Mouse (Mus musculus): ENCODE data around the gene Limk1.

The Limk1 gene

DNA sequence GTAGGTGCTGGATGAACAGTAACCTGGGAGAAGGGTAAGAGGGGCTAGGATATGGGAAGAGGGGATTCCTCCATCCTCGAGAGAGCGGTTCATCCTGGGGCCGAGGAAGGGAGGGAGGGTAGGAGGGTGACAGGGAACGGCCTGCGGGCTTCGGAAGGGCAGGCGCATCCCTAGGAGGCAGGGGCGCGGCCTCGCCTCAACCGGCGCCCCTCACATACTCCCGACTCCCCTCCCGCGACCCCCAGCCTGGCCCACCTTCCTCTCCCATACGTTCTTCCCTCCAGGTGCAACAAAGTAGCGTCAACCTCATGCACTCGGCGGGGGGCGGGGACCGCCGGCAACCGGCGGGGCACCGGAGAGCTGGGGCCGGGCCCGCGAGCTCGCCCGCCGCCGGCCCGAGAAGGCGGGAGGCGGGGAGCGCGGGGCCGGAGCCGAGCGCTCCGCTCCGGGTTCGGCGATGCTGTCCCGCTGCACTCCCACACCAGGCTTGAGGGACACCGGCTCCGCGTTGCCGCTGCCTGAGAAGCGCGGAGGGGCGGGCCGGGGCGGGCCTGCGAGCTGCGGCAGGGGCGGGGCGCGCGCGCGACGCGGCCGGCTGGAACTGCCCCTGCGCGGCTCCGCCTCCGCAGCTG is at the start of gene Limk1:
Gene Limk1 (minus strand): TSS at position 513 of the 632 bp plus-strand sequence.
- no peak for DNase-seq (ENCODE audit: low read depth, low spot score)

- no peak for DNase-seq (ENCODE audit: low read depth, low spot score)
Observed at GRCm38 (mm10) chr5:134734920-134735319, 46.5 kb upstream of the Limk1 start.

DNA sequence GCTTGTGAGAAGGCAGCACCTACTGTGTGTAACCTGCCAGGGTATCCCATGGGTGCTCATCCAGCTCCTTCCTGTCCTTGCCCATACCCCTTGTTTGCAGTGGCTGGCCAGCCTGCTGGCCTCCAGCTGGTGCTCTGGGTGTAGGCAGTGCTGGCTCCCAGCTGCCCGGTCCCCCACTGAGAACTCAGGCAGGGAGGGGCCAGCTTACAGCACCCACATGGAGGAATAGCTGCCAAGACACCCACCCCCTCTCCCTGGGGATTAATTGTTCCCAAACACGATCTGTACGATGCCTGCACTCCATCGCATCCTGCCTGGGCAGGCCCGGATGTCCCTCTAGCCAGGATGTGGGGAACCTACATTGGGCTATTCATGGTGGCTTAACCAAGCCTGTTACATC is 45.7 kb upstream of the Limk1 start:
- DNase-seq (ENCODE audit: low read depth, low spot score), result no peak

DNA sequence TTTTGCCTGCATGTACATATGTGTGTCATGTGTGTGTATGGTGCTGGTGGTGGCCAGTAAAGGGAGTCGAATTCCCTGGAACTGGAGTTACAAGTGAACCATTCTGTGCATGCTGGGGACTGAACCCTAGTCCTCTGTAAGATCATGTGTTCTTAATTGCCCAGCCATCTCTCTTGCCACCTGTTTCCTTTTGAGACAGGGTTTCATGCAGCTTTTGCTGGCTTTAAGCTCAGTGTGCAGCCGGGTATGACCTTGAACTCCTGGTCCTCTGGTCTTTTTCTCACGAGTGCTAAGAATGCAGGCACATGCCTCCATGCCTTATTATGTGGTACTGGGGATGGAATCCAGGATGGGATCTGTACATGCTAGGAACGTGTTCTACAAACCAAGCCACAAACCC is 44.8 kb upstream of the Limk1 start:
- DNase-seq (ENCODE audit: low read depth, low spot score), result peak; percentile 17

GRCm38 (mm10) chr5:134729124-134729523 is 40.7 kb upstream of the Limk1 start:
- no peak for DNase-seq (ENCODE audit: low read depth, low spot score)

GRCm38 (mm10) chr5:134728535-134728934 is 40.1 kb upstream of the Limk1 start:
- DNase-seq (ENCODE audit: low read depth, low spot score), result no peak

DNA sequence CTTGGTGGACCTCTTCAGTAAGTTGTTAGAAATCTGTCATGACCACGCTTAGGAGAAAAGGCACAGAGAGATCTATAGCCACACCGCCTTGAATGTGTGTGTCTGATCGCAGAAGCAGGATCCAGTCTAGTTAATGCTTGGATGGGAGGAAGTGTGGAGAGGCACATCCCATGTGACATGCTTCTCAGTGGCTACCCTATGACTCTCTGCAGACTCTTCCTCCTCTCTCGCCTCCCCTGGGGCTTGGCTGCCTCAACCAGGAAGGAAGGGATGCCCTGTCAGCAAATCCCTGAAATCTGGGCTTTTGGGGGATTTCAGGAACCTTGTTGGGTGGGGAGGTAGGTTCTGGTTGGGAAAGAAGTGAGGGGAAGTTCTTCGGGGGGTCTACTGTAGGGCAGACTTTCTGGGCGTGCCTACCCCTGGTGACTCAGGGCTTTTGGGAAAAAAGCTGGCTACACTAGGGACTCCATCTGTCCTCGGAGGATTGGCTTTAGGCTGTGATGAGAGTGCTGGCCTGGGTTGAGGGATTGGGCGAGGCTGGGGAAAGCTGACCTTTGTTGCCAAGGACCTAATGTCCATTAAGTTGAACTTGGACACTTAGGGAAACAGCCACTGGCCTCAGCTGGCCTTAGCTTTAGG is 38.7 kb upstream of the Limk1 start:
- no peak for DNase-seq (ENCODE audit: low read depth, low spot score)

- DNase-seq (ENCODE audit: low read depth, low spot score), result no peak
Observed at GRCm38 (mm10) chr5:134725299-134725698, 36.9 kb upstream of the Limk1 start.

GRCm38 (mm10) chr5:134720058-134720457 is 31.7 kb upstream of the Limk1 start:
- DNase-seq (ENCODE audit: low read depth, low spot score), result no peak

DNA sequence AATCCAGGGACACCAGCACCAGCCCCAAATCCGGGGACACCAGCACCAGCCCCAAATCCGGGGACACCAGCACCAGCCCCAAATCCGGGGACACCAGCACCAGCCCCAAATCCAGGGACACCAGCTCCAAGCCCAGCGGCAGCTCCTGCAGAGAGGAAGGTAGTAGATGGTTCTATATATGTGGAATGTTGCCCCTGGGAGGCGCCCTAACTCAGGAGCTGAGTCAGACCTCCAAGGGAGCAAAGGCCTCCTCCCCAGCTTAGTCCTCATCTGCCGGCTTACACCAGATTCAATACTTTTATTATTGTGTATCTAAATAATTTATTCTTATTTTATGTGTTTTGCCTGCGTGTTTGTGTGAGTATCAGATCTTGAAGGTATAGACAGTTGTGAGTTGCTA is 22.7 kb upstream of the Limk1 start:
- DNase-seq (ENCODE audit: low read depth, low spot score), result no peak

DNA sequence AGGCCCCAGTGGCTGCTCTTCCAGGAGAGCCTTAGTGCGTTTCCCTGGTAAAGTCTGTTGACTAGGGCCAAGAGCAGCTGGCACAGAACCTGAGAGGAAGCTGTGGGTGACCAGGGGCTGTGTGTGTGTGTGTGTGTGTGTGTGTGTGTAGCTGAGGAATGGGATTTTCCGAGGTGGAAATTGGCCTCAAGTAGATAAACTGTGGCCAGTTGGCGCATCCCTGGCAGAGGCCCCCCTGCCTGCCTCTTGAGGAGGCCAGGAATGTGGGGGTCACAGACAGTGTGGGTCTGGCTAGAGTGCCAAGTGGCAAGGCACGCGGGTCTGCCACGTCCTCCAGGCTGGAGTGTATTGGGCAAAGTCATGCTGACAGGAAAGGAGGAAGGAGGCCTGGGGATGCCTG is 20.9 kb upstream of the Limk1 start:
- DNase-seq (ENCODE audit: low read depth, low spot score), result no peak

GRCm38 (mm10) chr5:134704157-134704556 is 15.8 kb upstream of the Limk1 start:
- peak; percentile 73 for DNase-seq (ENCODE audit: low read depth, low spot score)

DNA sequence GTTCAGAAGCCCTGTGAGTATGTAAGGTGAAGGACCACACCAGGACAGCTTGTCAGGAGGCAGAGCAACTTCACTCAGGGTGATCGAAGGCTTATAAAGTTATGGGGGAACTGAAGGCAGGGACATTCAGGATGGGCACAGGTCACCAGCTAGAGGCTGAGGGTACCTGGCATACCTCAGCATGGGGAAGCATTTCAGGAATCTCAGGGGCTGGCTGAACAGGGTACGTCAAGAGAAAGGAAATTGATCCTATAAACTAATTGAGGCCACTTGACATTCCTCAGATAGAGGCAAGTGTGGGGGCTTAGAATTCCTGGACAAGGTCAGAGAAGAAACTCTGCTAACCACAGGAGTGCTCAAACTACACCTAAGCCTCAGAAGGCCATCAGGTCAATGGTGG is 7.1 kb upstream of the Limk1 start:
- no peak for DNase-seq (ENCODE audit: low read depth, low spot score)

DNA sequence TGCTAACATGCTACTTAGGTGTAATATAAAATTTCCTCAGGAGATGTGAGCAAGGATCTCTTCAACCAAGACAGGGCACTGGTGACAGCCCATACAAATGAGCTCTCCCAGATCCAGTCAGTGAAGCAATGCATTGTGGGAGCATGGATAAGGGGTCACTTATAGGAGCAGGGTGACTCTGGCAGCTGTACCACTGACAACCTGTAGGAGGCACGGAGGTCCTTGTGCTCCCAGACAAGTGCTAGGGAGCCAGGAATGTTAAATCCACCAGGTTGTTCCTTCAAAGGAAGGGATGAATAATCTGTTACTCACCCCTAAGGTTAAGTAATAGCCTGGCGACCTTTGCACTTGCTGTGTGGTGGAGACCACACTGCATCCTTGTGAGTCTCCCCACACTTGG is 6.7 kb upstream of the Limk1 start:
- no peak for DNase-seq (ENCODE audit: low read depth, low spot score)

DNA sequence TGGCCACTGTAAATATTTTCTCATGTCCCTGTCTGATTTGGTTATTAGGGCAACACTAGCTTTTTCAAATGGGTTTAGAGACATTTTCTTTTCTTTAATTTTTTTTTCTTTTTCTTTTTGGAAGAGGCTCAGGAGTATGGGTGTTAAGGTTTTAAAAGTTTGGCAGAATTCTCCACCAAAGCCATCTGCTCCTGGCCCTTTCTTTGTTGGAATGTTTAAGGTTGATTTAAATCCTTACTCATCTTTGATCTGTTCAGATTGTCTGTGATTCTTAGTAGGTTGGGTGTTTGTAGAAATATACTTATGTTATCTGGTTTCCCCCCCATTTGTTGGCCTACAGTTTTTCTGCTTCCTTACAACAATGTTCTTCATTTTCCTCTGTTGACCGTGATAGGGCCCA is 4.3 kb upstream of the Limk1 start:
- DNase-seq (ENCODE audit: low read depth, low spot score), result no peak

DNA sequence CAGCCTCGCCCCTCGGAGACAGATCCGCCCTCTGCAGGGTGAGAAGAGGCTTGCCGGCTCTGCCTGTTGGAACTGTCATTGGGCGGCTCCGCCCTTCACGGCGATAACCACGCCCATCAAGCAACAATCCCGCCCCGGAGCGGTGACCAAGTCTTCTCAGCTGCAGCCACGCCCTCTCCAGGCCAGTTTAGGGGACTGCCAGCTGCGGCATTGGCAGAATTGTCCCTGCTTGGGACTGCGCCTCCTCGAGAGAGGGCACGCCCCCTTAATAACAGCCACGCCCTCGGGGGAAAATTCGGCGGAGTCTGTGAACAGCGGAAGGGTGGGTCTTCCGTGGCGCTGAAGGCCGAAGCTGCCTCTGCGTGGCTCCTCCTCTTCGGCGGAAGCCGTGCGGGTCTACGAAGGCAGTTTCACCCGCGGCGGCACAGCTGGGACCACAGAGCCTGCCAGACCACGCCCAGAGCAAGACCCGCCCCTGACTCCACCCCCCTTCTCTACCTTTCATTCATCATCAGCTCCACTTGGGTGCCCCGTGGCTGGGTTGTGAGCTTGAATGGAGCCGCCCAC is 403 bp upstream of the Limk1 start:
- DNase-seq (ENCODE audit: low read depth, low spot score), result peak; percentile 100

GRCm38 (mm10) chr5:134687187-134687586 is 1.2 kb downstream of the Limk1 start:
- DNase-seq (ENCODE audit: low read depth, low spot score), result no peak

GRCm38 (mm10) chr5:134686541-134686940 is 1.9 kb downstream of the Limk1 start:
- DNase-seq (ENCODE audit: low read depth, low spot score), result no peak

DNA sequence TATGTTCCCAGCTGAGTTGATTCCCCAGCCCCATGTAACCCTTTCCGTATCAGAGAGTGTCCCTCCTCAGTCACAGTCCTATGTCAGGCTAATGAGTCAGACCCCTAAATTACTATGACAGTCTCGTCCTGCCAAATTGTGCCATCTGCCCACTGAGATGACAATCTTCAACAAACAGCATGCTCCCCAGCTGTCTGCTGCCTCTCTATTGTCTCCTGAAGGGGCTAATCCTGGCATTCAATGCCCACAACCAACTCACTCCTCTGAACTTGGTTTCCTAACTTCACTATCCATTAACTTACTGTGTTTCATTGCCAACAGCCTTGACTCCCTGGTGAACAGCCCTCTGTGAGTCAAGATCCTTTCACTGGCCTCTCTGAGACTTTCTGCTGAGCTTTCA is 4.0 kb downstream of the Limk1 start:
- no peak for DNase-seq (ENCODE audit: low read depth, low spot score)

- no peak for DNase-seq (ENCODE audit: low read depth, low spot score)
Observed at GRCm38 (mm10) chr5:134683813-134684212, 4.6 kb downstream of the Limk1 start.

GRCm38 (mm10) chr5:134680238-134680637 is 8.2 kb downstream of the Limk1 start:
- no peak for DNase-seq (ENCODE audit: low read depth, low spot score)

DNA sequence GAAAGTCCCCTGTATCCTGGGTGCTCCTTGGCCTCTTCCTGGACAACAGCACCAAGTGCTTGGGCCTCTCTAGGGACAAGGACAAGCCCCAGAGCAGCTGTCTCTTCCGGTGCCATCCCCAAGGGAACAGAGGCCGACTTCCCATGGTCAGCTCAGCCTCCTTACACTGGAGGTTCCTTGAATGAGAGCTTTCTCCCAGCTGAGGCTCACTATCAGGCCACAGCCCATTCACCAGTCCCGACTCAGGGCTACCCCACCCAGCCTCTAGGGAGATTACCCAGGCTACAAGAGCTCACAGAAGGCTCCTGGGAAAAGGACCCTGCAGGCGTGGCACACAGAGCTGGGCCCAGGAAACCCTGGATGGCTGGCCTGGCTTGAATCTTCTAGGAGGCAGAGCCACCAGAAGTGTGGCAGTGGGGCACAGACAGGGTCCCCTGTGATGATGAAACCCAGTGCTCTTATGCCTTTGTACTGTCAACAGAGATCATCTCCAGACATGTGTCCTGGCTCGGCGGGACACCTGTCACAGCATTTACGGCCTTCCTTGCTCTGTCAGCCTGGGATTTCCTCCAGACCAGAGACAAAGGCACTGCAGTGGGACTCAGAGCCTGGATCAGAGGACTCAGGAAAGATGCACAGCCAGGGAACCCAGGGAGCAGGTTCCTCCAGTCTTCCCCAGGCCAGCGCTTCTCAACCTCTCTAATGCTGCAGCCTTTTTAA is 9.4 kb downstream of the Limk1 start:
- DNase-seq (ENCODE audit: low read depth, low spot score), result no peak

- DNase-seq (ENCODE audit: low read depth, low spot score), result no peak
Observed at GRCm38 (mm10) chr5:134678031-134678430, 10.4 kb downstream of the Limk1 start.
